Mouse (Mus musculus): Measurements from ENCODE around the gene Nol9. TPM values are rescaled to one million over a fixed set of nuclear protein-coding genes. Genes with fewer than 3 reads are reported as not detected.

Gene Nol9
- polyA plus RNA-seq, 1 experiment from 2014 or later = 10.0 TPM

DNA sequence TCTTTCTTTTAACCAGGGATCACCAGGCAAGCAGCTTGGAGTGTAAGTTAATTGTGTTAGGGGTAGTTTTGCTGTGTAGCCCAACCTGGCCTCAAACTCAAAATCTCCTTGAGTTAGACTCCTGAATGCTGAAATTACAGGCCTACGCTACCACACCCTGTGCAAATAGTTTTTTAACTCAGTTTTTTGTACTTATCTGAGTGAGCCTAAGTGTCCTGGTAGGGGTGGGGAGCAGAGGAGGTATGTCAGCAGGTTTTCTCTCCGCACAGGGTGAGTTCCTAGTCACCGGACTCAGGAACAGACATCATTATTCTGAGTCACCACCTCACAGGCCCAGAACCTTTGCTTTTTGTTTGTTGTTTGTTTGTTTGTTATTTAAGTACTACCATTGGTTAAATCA, 37.1 kb upstream of the Nol9 start:
- Histone ChIP-seq H3K4me2 (replicated peaks; ENCODE audit: low read depth, low read length) (no peak overlapping the region), H3K27ac (ENCODE audit: low read length) (peak overlapping the region; percentile 54), H3K4me3 (ENCODE audit: low read depth, low read length) (no peak overlapping the region), H3K9ac (replicated peaks; ENCODE audit: low read depth) (no peak overlapping the region), H3K4me1 (ENCODE audit: insufficient read depth, low read depth, low read length) (peaks cover 9% of the 10 kb centered on the region; the same call in 1 of the 2 replicates), H3K27me3 (replicated peaks; ENCODE audit: insufficient read depth, low read length) (no peaks in the 10 kb centered on the region), H3K9me3 (ENCODE audit: low read length) (no peaks in the 10 kb centered on the region), H3K36me3 (ENCODE audit: insufficient read depth, low read length) (no peaks in the 10 kb centered on the region)
- WGBS = 67% methylated on average over 3 of the region's 3 CpGs
- TF ChIP-seq EP300 (IDR thresholded peaks at IDR 0.05) (no peak; the same call in 1 of the 2 replicates), CTCF (IDR thresholded peaks at IDR 0.05) (no peak)
- ATAC-seq (peak; percentile 60), DNase-seq (ENCODE audit: low spot score) (peak; percentile 70)

DNA sequence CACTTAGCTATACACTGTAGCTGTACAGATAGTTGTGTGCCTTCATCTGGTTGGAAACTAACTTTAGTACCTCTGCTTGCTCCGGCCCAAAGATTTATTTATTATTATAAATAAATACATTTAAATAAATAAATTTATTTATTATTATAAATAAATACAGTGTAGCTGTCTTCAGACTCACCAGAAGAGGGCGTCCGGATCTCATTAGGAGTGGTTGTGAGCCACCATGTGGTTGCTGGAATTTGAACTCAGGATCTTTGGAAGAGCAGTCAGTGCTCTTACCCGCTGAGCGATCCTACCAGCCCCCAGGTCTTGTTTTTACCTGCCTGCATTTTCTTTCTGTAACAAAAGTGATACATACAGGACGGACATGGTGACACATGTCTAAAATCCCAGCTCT, 33.0 kb upstream of the Nol9 start:
- ATAC-seq (no peak), DNase-seq (ENCODE audit: low spot score) (no peak)
- Histone ChIP-seq H3K27ac (ENCODE audit: low read length) (no peak overlapping the region), H3K4me1 (ENCODE audit: insufficient read depth, low read depth, low read length) (peaks cover 18% of the 10 kb centered on the region), H3K9ac (replicated peaks; ENCODE audit: low read depth) (no peak overlapping the region), H3K4me3 (ENCODE audit: low read depth, low read length) (no peak overlapping the region), H3K27me3 (replicated peaks; ENCODE audit: insufficient read depth, low read length) (no peaks in the 10 kb centered on the region), H3K4me2 (replicated peaks; ENCODE audit: low read depth, low read length) (no peak overlapping the region), H3K36me3 (ENCODE audit: insufficient read depth, low read length) (no peaks in the 10 kb centered on the region), H3K9me3 (ENCODE audit: low read length) (no peaks in the 10 kb centered on the region)
- WGBS = 77% methylated on average over 6 of the region's 6 CpGs
- TF ChIP-seq EP300 (IDR thresholded peaks at IDR 0.05) = no peak
- peak; percentile 53 for TF ChIP-seq CTCF (IDR thresholded peaks at IDR 0.05)

DNA sequence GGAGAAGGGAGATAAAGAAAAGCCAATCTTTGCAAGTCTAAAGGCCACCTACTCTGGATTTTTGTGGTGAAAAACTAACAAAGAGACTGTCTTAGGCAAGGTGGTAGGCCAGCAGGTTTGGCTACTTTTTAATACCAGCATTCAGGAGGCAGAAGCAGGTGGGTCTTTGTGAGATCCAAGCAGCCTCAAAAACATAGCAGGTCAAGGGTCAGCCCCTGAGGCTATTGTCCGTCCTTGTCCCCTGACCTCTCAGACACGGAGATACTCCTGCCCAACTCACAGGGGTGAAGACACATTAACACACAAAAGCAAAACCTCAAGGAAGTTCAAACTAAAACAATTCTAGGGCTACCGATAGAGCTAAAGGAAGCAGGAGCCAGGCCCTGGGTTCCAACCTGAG, 32.3 kb upstream of the Nol9 start:
- no peak for ATAC-seq
- Histone ChIP-seq H3K9me3 (ENCODE audit: low read length) (no peaks in the 10 kb centered on the region), H3K4me1 (ENCODE audit: insufficient read depth, low read depth, low read length) (peaks cover 18% of the 10 kb centered on the region), H3K9ac (replicated peaks; ENCODE audit: low read depth) (no peak overlapping the region), H3K4me3 (ENCODE audit: low read depth, low read length) (no peak overlapping the region), H3K27ac (ENCODE audit: low read length) (peak overlapping the region; percentile 97), H3K27me3 (replicated peaks; ENCODE audit: insufficient read depth, low read length) (no peaks in the 10 kb centered on the region), H3K4me2 (replicated peaks; ENCODE audit: low read depth, low read length) (no peak overlapping the region), H3K36me3 (ENCODE audit: insufficient read depth, low read length) (no peaks in the 10 kb centered on the region)
- no peak for TF ChIP-seq CTCF (IDR thresholded peaks at IDR 0.05)
- no peak for TF ChIP-seq EP300 (IDR thresholded peaks at IDR 0.05)
- no peak for DNase-seq (ENCODE audit: low spot score)
- 44% methylated on average over 3 of the region's 3 CpGs for WGBS

DNA sequence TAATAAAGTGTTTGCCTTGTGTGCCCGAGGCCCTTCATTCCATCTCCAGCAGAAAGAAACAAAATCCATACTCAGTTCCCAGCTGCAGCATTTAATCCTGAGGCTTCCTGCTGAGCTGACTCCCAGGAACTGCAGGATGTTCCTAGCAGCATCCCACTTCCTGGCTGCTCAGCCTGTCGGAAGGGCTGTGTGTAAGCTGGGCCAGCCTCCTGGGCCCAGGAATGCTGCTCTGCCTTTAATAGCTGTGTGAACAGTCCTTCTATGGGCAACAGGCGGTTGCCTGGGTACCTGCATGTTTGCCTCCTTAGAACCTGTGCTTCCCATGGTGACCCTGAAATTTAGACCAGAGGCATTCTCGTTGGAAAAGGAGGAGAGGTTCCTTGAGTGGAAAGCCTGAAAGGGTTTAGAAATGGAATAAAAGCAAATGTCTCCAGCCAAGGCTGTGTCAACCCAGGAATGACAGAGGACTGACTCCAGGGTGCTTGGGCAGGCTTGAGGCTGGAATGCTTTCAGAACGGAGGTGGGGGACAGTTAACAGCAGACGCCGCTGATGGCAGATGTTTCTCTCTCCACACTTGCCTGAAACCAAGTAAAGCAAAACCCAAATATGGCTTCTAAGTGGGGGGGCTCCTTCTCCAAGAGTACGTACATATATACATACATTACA, 31.5 kb upstream of the Nol9 start:
- TF ChIP-seq EP300 (IDR thresholded peaks at IDR 0.05) (no peak), CTCF (IDR thresholded peaks at IDR 0.05) (no peak)
- H3K9ac ChIP-seq (replicated peaks; ENCODE audit: low read depth) = peak overlapping the region; percentile 73; the same call in 1 of the 2 replicates
- ATAC-seq = peak; percentile 20
- H3K4me1 ChIP-seq (ENCODE audit: insufficient read depth, low read depth, low read length) = peaks cover 18% of the 10 kb centered on the region
- peak; percentile 83 for DNase-seq (ENCODE audit: low spot score)
- no peaks in the 10 kb centered on the region for H3K9me3 ChIP-seq (ENCODE audit: low read length)
- peak overlapping the region; percentile 97 for H3K27ac ChIP-seq (ENCODE audit: low read length)
- peak overlapping the region; percentile 74 for H3K4me3 ChIP-seq (ENCODE audit: low read depth, low read length)
- H3K36me3 ChIP-seq (ENCODE audit: insufficient read depth, low read length) = peaks cover 2% of the 10 kb centered on the region; the same call in 1 of the 2 replicates
- H3K27me3 ChIP-seq (replicated peaks; ENCODE audit: insufficient read depth, low read length) = no peaks in the 10 kb centered on the region
- 8% methylated on average over 8 of the region's 8 CpGs for WGBS
- peak overlapping the region; percentile 100 for H3K4me2 ChIP-seq (replicated peaks; ENCODE audit: low read depth, low read length)

DNA sequence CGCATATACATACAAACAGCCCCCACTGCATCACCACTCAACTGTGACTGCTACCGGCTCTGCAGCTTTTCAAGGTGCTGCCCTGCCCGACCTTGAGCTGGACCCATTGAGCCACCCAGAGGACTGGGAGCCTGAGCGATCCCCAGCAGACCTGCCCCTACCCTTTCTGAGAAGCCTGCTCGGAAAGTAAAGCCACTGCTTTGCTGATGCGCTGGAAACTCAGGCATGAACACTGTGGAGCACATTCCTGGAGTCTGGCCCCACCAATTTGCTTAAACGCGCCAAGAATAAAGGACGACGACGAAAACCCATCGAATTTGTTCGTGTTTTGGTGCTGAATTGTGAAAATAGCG, 31.0 kb upstream of the Nol9 start:
- Histone ChIP-seq H3K27me3 (replicated peaks; ENCODE audit: insufficient read depth, low read length) (no peaks in the 10 kb centered on the region), H3K4me2 (replicated peaks; ENCODE audit: low read depth, low read length) (peak overlapping the region; percentile 100), H3K9me3 (ENCODE audit: low read length) (no peaks in the 10 kb centered on the region), H3K36me3 (ENCODE audit: insufficient read depth, low read length) (peaks cover 7% of the 10 kb centered on the region; the same call in 1 of the 2 replicates), H3K9ac (replicated peaks; ENCODE audit: low read depth) (peak overlapping the region; percentile 73), H3K27ac (ENCODE audit: low read length) (peak overlapping the region; percentile 97), H3K4me1 (ENCODE audit: insufficient read depth, low read depth, low read length) (peaks cover 18% of the 10 kb centered on the region), H3K4me3 (ENCODE audit: low read depth, low read length) (peak overlapping the region; percentile 74)
- TF ChIP-seq EP300 (IDR thresholded peaks at IDR 0.05) (no peak), CTCF (IDR thresholded peaks at IDR 0.05) (no peak)
- WGBS = under 1% methylated on average over 14 of the region's 14 CpGs
- ATAC-seq (peak; percentile 16; the same call in 1 of the 2 replicates), DNase-seq (ENCODE audit: low spot score) (peak; percentile 58)

DNA sequence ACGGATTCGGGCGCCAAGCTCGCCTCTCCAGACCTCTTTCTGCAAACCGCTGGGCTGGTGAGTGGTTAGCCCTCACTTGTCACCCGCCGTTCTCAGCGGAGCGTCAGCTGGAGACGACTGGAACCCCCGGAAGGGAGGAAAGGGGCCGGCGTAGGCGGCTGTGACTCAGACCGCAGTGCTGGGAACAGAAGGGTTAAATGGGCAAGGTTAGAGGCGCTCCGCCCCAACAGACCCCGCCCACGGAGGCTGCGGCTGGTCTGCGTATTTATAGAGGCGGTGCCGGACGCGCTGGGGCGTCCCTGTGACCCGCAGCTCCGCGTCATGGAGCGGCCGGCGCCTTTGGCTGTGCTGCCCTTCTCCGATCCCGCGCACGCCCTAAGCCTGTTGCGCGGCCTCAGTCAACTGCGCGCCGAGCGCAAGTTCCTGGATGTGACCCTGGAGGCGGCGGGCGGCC, 30.5 kb upstream of the Nol9 start, which contains the start of gene Klhl21:
TSS of gene Klhl21 (plus strand) at position 182 of the 454 bp plus-strand sequence.
- Histone ChIP-seq H3K4me1 (ENCODE audit: insufficient read depth, low read depth, low read length) (peaks cover 18% of the 10 kb centered on the region), H3K27me3 (replicated peaks; ENCODE audit: insufficient read depth, low read length) (no peaks in the 10 kb centered on the region), H3K4me3 (ENCODE audit: low read depth, low read length) (peak within 1 kb of the TSS; percentile 74), H3K27ac (ENCODE audit: low read length) (peak within 1 kb of the TSS; percentile 97), H3K9ac (replicated peaks; ENCODE audit: low read depth) (peak within 1 kb of the TSS; percentile 73), H3K36me3 (ENCODE audit: insufficient read depth, low read length) (peaks cover 7% of the 10 kb centered on the region; the same call in 1 of the 2 replicates), H3K4me2 (replicated peaks; ENCODE audit: low read depth, low read length) (peak within 1 kb of the TSS; percentile 100), H3K9me3 (ENCODE audit: low read length) (no peaks in the 10 kb centered on the region)
- DNase-seq (ENCODE audit: low spot score) (peak; percentile 98), ATAC-seq (peak; percentile 90)
- WGBS = 0% methylated on average over 45 of the region's 45 CpGs
- no peak for TF ChIP-seq CTCF (IDR thresholded peaks at IDR 0.05)
- peak; percentile 72 for TF ChIP-seq EP300 (IDR thresholded peaks at IDR 0.05)
